Mouse (Mus musculus) olfactory bulb, adult 2 months (tissue): ENCODE data around the gene Ppm1h.

ENCODE experiments used
- CTCF ChIP-seq: fragments of 200-500 bp; IDR thresholded peaks from 2 replicates; pipeline ENCODE4 v1.5.1; 2012; ENCODE audit warnings: low read depth, mild to moderate bottlenecking, low read length, moderate library complexity; ENCODE audit not compliant: insufficient read depth
- POLR2A ChIP-seq: fragments of 200-500 bp; IDR thresholded peaks from 2 replicates; pipeline ENCODE4 v1.6.1; 2012; ENCODE audit warnings: mild to moderate bottlenecking, low read depth, low read length, moderate library complexity; ENCODE audit not compliant: insufficient read depth

GRCm38 (mm10) chr10:122741191-122741590, 62.6 kb downstream of the Ppm1h start:
- TF ChIP-seq CTCF (no peak), POLR2A (no peak)
